Mouse (Mus musculus) gastrocnemius, postnatal 25 days (tissue): ENCODE measurements around the gene Fbln2. TPM values are rescaled to one million over a fixed set of nuclear protein-coding genes. Genes with fewer than 3 reads are reported as not detected.
A peak's percentile ranks its signal among the peaks of the same experiment; 100 is the strongest.
"Not testable (repeated sequence)": the region's sequence is repeated elsewhere in the genome, so short reads cannot be mapped to it uniquely, and the experiment has no call there.

Source experiments
- DNase-seq: peaks from one replicate; pipeline ENCODE4 v3.0.0; 2022
- long read RNA-seq, 2 experiments: library from polyadenylated mRNA; stranded (forward); transcript quantifications; one replicate each; pipeline ENCODE4 v2.0.0; 2021
- total RNA-seq, 2 experiments: library from RNA; stranded (reverse); gene quantifications; 1 replicate in 1 of 2; 2 replicates in 1 of 2; pipeline ENCODE4 v1.2.3; 2021

Fbln2 gene
- 10 to 100 TPM; 47.7 to 50.2 TPM for total RNA-seq
- long read RNA-seq, experiment 1, full-length matches to known transcripts: 9 of 17 reads
- long read RNA-seq, experiment 1, partial matches to known transcripts: 6 of 17 reads
- long read RNA-seq, experiment 1, other reads (novel, unspliced or antisense): 2 of 17 reads
- long read RNA-seq, experiment 2, full-length matches to known transcripts: 31 of 49 reads
- long read RNA-seq, experiment 2, partial matches to known transcripts: 18 of 49 reads
- long read RNA-seq, experiment 2, other reads (novel, unspliced or antisense): 0 of 49 reads

DNA sequence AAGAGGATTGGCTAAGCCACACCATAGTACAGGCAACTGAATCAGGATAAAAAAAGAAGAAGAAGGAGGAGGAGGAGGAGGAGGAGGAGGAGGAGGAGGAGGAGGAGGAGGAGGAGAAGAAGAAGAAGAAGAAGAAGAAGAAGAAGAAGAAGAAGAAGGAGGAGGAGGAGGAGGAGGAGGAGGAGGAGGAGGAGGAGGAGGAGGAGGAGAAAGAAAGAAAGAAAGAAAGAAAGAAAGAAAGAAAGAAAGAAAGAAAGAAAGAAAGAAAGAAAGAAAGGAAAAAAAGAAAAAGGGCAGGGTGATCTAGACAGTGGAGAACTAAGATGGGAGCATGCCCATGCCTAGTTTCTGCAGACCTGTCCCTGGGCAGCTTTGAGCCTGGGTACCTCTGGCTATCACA lies at the start of gene Fbln2:
Gene Fbln2, plus strand, starts transcription at position 301 of the 400 bp plus-strand sequence.
- DNase-seq: not testable (repeated sequence)

DNA sequence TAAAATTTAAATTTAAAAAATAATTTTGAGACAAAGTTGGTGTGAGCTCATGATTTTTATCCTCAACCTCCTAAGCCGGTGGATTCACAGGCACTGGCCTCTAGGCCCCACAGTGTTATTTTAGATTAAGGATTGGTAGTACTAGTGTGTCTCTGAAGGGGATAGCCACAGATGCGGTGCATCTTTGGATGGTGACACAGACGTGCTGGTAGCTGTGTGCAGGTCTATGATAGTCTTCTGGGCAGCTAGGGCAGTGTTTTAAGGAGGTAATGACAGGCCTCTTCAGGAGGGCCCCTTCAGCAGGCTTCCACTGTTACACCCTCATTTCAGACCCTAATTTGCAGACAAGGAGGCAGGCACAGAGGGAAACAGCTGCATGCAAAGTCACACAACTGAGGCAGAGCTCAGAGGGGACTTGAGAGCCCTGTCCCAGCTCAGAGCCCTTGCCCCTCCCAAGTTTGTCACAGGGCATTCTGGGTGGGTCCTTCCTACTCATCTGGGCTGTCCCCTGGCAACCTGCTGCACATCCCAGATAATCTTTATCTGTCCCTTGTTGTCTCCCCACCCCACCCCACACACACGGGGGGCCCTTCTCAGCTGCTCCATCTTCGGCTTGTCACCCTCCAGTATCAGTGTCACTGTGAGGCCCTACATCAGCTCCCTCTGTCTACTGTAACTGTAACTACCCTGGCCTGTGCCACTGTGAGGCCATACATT lies 48.9 kb upstream of the Fbln2 start:
- no peak for DNase-seq

DNA sequence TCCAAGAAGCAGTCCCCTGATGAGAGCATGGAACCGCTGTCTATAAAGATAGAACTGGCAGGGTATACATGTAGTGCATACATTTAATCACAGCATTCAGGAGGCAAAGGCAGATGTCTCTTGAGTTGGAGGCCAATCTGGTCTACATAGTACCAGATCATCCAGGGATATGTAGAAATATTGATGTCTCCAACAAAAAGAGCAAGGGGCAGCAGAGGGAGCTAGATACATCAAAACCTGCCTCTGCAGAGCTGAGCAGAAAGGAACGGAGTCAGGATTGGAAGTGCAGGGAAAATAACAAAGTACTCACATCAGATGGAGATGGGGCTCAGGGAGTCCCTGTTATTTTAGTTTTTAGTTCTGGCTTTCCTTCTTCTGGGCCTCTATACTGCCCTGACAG lies 47.7 kb upstream of the Fbln2 start:
- no peak for DNase-seq

DNA sequence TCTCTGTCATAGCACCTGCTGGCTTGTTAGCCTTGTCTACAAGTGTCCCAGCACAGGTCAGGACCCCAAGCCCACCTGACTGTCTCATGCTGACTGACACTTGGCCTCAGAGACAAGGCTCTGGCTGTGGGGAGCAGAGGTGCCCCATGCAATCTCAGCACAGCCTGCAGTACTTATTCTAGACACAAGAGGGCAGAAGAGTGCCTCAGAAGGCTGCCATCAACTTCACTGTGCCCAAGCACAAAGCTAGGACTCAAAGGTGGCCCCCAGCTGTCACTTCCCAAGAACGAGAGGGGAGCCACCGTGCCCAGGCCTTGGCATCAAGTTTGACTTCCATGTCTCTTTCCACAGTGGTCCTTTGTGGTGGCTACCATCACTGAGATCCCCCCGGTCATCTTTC lies 47.0 kb upstream of the Fbln2 start:
- peak; percentile 45 for DNase-seq

- no peak for DNase-seq
These were observed 44.4 kb upstream of the Fbln2 start for GRCm38 (mm10) chr6:91167828-91168227.

DNA sequence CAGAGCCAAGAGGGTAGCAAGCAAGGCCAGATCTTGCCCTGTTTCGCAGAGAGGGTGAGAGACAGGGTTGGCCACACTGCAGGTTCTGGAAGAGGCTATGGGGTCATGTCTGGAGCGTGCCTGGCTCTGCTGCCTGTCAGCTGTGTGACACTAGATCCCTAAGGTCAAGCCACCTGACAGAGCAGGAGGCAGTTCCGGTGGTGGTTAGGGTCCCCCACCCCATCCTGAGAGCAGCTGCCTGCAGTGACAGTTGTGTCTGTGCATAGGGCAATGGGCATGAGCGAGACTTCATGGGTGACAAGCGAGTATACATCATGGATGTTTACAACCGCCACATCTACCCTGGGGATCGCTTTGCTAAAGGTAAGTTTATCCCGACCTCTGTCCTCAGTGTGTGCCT lies 43.1 kb upstream of the Fbln2 start:
- no peak for DNase-seq

- no peak for DNase-seq
These were observed 40.8 kb upstream of the Fbln2 start for GRCm38 (mm10) chr6:91171396-91171895.

DNA sequence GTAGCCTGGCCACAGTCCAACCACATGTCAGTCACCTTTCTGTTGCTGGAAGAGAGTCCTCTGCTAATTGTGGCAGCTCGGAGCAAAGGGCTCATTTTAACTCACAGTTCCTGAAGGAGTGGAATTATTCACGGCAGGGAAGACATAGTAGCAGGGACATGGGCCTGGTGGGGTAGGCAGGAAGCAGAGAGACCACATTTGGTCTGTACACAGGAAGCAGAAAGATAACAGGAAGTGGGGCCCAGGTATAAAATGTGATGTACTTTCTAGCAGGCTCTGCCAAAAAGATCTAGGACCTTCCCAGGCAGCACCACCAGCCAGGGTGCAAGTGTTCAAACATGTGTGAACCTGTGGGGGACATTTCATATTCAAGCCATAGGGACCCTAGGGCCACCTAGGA lies 39.9 kb upstream of the Fbln2 start:
- DNase-seq: no peak

DNA sequence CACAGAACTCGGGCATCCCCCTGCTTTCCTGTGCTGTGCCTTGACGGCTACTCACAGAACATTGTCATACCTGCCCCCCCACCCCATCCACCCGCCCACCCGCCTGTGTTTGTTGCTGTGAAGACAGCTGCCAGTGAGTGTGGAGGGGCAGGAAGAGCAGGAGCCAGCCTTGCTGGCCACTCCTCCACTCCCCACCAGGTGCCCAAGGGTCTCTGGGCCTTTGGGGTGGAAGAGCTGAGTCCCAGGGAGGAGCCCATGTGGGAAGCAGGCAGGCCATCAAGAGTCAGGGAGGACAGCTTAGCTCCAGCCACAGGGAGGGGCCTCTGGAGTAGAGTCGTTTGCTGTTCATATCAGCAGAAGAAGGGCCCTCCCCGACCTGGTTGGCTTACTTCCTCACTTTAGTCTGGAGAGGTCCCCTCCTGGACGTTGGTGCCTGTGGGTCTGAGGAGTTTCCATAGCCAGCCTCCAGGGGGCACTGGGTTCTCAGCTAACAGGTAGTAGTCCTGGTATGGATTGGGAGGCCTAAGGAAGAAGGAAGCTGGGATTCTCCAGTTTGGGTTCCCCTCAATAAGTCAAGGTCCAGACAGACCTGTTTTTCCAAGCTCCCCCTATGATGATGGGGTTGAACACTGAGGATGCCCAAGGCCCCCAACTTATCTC lies 38.9 kb upstream of the Fbln2 start:
- peak; percentile 50 for DNase-seq

GRCm38 (mm10) chr6:91174211-91174610 lies 38.0 kb upstream of the Fbln2 start:
- DNase-seq: no peak

- DNase-seq: peak; percentile 65
These were observed 31.5 kb upstream of the Fbln2 start for GRCm38 (mm10) chr6:91180767-91181171.

DNA sequence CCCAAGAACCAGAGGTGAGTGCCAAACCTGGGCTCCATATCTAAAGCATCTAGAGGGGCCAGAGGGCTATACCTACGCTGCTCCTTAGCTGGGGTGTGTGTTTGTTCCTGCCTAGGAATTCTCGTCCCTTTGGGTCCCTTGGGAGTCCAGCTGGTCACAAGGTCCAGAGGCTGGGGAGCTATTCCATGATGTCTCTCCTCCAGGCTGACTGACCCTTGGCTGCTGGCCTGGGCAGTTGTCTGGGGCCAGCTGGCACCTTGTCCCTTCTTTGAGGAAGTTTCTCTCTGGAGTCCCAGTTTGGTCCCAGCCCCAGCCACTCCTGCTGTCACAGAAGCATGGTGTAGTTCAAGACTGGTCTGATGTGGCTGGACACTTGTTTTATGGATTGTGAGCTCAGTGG lies 30.9 kb upstream of the Fbln2 start:
- peak; percentile 93 for DNase-seq

DNA sequence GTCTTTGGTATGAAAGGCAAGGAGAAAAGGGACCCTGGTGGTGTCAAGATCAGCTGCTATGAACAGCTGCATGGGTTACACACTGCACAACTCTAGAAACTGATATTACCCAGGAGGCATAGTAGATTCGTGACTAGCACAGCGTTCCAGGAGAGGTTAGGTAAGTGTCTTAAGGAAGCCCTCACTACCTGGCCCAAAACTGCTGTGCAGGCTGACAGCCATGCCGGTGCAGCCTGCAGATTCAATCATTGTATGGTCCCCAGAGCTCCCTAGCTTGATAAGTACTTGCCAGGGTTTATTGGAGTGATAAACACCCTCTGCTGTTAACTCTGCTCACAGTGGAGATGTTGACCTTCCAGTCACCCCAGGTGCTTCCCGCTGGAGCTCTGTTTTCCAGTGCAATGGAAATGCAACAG lies 30.2 kb upstream of the Fbln2 start:
- DNase-seq: peak; percentile 39

DNA sequence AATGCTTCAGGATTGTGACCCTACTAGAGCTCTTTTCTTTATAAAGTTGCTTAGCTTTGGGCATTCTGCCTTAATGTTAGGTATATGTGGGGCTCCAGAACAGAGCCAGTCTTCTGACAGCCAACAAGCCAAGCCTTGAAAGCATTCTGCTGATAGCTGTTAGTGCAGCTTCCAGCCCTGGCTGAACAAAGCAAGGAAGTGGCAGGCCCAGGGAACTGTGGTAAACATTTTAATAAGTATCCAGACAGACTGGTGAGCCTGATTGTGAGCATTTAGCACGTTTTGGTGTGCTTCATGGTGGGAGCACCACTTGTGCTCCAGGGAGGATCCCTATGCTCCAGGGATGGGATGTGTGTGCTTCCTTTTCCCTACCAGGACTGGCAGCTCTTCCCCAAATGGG lies 29.2 kb upstream of the Fbln2 start:
- no peak for DNase-seq

- DNase-seq: peak; percentile 78
These were observed 28.3 kb upstream of the Fbln2 start for GRCm38 (mm10) chr6:91183980-91184379.

DNA sequence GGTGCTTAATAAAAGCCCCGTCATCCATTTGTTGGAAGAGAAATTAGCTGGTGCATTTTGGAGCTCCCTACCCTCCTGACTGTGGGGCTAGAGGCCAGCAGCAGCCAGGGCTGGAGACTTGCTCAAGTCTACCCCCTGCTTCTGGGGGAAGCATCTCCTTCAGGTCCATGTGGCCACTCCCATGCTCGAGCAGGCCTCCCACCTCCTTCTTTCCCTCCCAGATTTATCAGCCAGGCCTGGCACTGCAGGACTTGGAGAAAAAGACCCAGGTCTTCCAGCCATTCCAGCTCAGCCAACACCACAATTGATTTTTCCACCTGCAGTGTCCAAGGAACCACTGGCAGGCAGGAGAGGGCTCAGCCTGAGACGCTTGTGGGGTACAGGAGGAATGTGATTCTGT lies 27.5 kb upstream of the Fbln2 start:
- DNase-seq: peak; percentile 68

DNA sequence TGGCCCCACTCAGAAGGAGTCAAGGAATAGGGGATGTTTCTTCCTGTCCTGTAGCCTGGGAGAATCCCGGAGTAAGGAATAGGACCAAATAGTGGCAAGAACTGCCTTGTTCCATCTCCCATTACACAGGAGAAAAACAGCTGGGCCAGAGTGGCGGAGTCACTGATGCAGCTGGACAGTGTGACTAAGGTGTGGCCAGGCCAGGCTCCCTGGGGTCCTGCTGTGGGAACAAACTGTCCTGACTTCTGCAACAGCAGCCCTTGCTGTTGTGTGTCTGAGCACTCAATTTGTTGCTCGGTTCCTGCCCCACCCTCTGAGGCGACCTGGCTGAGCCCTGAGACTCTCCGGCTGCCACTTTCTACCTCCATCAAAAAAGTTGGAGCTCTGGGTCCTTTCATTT lies 26.8 kb upstream of the Fbln2 start:
- DNase-seq: peak; percentile 92

- no peak for DNase-seq
These were observed 25.9 kb upstream of the Fbln2 start for GRCm38 (mm10) chr6:91186161-91186931.

GRCm38 (mm10) chr6:91186934-91187333 lies 25.3 kb upstream of the Fbln2 start:
- no peak for DNase-seq

DNA sequence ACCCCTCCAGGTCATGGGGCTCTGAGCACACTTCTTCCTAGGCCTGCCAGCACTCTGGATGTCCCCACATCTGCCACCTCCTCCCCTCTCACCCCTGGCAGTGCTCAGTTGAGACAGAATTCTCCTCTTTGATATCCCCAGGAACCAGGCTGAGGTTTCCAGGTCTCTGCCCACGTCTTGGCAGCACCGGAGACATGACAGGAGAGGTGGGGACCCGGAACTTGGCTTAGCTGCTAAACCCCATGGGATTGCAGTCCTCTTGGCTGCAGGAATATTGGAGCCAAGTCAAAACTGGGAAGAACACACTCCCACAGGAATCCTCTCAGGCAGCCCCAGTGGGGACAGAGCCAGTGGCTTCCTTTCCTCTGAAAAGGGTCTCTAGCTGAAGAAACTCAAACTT lies 24.4 kb upstream of the Fbln2 start:
- peak; percentile 46 for DNase-seq

GRCm38 (mm10) chr6:91189971-91190370 lies 22.3 kb upstream of the Fbln2 start:
- DNase-seq: no peak

- DNase-seq: no peak
These were observed 20.8 kb upstream of the Fbln2 start for GRCm38 (mm10) chr6:91191465-91191864.
